Mouse (Mus musculus): ENCODE measurements around the gene Tmed10.

GRCm38 (mm10) chr12:85366271-85366670, 8.4 kb downstream of the Tmed10 start:
- TF ChIP-seq HCFC1 (IDR thresholded peaks at IDR 0.05; ENCODE audit: borderline replicate concordance, insufficient read depth, low read length) (no peak), CHD2 (IDR thresholded peaks at IDR 0.05; ENCODE audit: low read depth, low read length) (no peak), ZC3H11A (IDR thresholded peaks at IDR 0.05; ENCODE audit: borderline replicate concordance, low read depth, low read length) (no peak)
